Mouse (Mus musculus) granulocyte monocyte progenitor cell, adult 5-6 weeks (primary cell): ENCODE data around the gene Ccdc73. TPM values are rescaled to one million over a fixed set of nuclear protein-coding genes. Genes with fewer than 3 reads are reported as not detected.

Experiments
- total RNA-seq, 2 experiments: library from RNA; stranded (forward) in 1 of 2; stranded (reverse) in 1 of 2; fragments of 200-712, 200-1000 nt in 1 of 2; fragments of >200 nt in 1 of 2; fragmentation: Nextera tagmentation in 1 of 2; gene quantifications; 2 replicates each; pipeline ENCODE4 v1.2.3; 2014 to 2017

Ccdc73 gene
- total RNA-seq, 2 experiments from 2014 or later, result 18.1 TPM; not detected in 1

Other genes with a start within 250 kb of the Ccdc73 start
- gene Tcp11l1, start 155.6 kb upstream of the Ccdc73 start, total RNA-seq (2014; fragmentation: Nextera tagmentation), result 18.3 and 21.3 TPM in 2 replicates
- gene Tcp11l1, start 155.6 kb upstream of the Ccdc73 start, total RNA-seq (2017), result 7.9 and 10.5 TPM in 2 replicates
- not detected in 2 replicates for gene Pin1rt1, start 151.4 kb upstream of the Ccdc73 start, total RNA-seq (2014; fragmentation: Nextera tagmentation)
- not detected in 2 replicates for gene Pin1rt1, start 151.4 kb upstream of the Ccdc73 start, total RNA-seq (2017)
- 2.4 and 2.9 TPM in 2 replicates for gene Depdc7, start 124.9 kb upstream of the Ccdc73 start, total RNA-seq (2014; fragmentation: Nextera tagmentation)
- 4.7 and 11.6 TPM in 2 replicates for gene Depdc7, start 124.9 kb upstream of the Ccdc73 start, total RNA-seq (2017)
- 44.6 and 49.0 TPM in 2 replicates for gene Qser1, start 51.0 kb upstream of the Ccdc73 start, total RNA-seq (2014; fragmentation: Nextera tagmentation)
- gene Qser1, start 51.0 kb upstream of the Ccdc73 start, total RNA-seq (2017), result 14.3 and 15.9 TPM in 2 replicates
- gene Prrg4, start 17.9 kb upstream of the Ccdc73 start, total RNA-seq (2014; fragmentation: Nextera tagmentation), result 6.1 TPM in 1 of 2 replicates, not detected in the other
- gene Prrg4, start 17.9 kb upstream of the Ccdc73 start, total RNA-seq (2017), result 2.0 and 2.8 TPM in 2 replicates
- gene Eif3m, start 149.3 kb downstream of the Ccdc73 start, total RNA-seq (2014; fragmentation: Nextera tagmentation), result 256 and 295 TPM in 2 replicates
- 256 and 317 TPM in 2 replicates for gene Eif3m, start 149.3 kb downstream of the Ccdc73 start, total RNA-seq (2017)
- gene Gm11060, start 224.2 kb downstream of the Ccdc73 start, total RNA-seq (2014; fragmentation: Nextera tagmentation), result not detected in 2 replicates
- not detected in 2 replicates for gene Gm11060, start 224.2 kb downstream of the Ccdc73 start, total RNA-seq (2017)